Mouse (Mus musculus): ENCODE results near the gene Nxph3. TPM values are rescaled to one million over a fixed set of nuclear protein-coding genes. Genes with fewer than 3 reads are reported as not detected.
A peak's percentile ranks its signal among the peaks of the same experiment; 100 is the strongest.

Nxph3 gene
- polyA plus RNA-seq, 1 experiment, result 0.04 TPM

GRCm38 (mm10) chr11:95520456-95521072 is 6.2 kb upstream of the Nxph3 start:
- Histone ChIP-seq H3K27me3 (replicated peaks) (peaks cover 75% of the 10 kb centered on the region), H3K4me3 (replicated peaks) (peak overlapping the region; percentile 93), H3K4me1 (peaks cover 25% of the 10 kb centered on the region), H3K36me3 (replicated peaks; ENCODE audit: low read length) (no peaks in the 10 kb centered on the region), H3K9me3 (no peaks in the 10 kb centered on the region)
- TF ChIP-seq FLI1 (IDR thresholded peaks at IDR 0.05; ENCODE audit: low read length) (no peak), GATA1 (IDR thresholded peaks at IDR 0.05; ENCODE audit: borderline replicate concordance, low read length) (no peak)

- H3K4me3 ChIP-seq (replicated peaks), result no peak overlapping the region
- H3K4me1 ChIP-seq, result peaks cover 27% of the 10 kb centered on the region
- H3K36me3 ChIP-seq (replicated peaks; ENCODE audit: low read length), result no peaks in the 10 kb centered on the region
- H3K9me3 ChIP-seq, result no peaks in the 10 kb centered on the region
- TF ChIP-seq GATA1 (IDR thresholded peaks at IDR 0.05; ENCODE audit: borderline replicate concordance, low read length), result no peak
- H3K27me3 ChIP-seq (replicated peaks), result peaks cover 75% of the 10 kb centered on the region
These were observed 5.6 kb upstream of the Nxph3 start for GRCm38 (mm10) chr11:95519996-95520395.

- Histone ChIP-seq H3K36me3 (replicated peaks; ENCODE audit: low read length) (no peaks in the 10 kb centered on the region), H3K27me3 (replicated peaks) (peaks cover 76% of the 10 kb centered on the region), H3K4me1 (peaks cover 34% of the 10 kb centered on the region)
These were observed 4.9 kb upstream of the Nxph3 start for GRCm38 (mm10) chr11:95519299-95519698.

GRCm38 (mm10) chr11:95517162-95517561 is 2.8 kb upstream of the Nxph3 start:
- Histone ChIP-seq H3K27me3 (replicated peaks) (peaks cover 82% of the 10 kb centered on the region), H3K4me3 (replicated peaks) (no peak overlapping the region)
- TF ChIP-seq FLI1 (IDR thresholded peaks at IDR 0.05; ENCODE audit: low read length) (no peak), GATA1 (IDR thresholded peaks at IDR 0.05; ENCODE audit: borderline replicate concordance, low read length) (no peak)

More at GRCm38 (mm10) chr11:95519299-95519698, 4.9 kb upstream of the Nxph3 start:
- TF ChIP-seq GATA1 (IDR thresholded peaks at IDR 0.05; ENCODE audit: borderline replicate concordance, low read length) (no peak), FLI1 (IDR thresholded peaks at IDR 0.05; ENCODE audit: low read length) (no peak)
- Histone ChIP-seq H3K4me3 (replicated peaks) (no peak overlapping the region), H3K9me3 (no peaks in the 10 kb centered on the region)

GRCm38 (mm10) chr11:95516491-95516911 is 2.1 kb upstream of the Nxph3 start:
- TF ChIP-seq GATA1 (IDR thresholded peaks at IDR 0.05; ENCODE audit: borderline replicate concordance, low read length) (no peak), FLI1 (IDR thresholded peaks at IDR 0.05; ENCODE audit: low read length) (no peak)
- peaks cover 43% of the 10 kb centered on the region for H3K4me1 ChIP-seq
- no peaks in the 10 kb centered on the region for H3K36me3 ChIP-seq (replicated peaks; ENCODE audit: low read length)
- H3K4me3 ChIP-seq (replicated peaks), result no peak overlapping the region
- H3K27me3 ChIP-seq (replicated peaks), result peaks cover 82% of the 10 kb centered on the region
- H3K9me3 ChIP-seq, result no peaks in the 10 kb centered on the region

More at GRCm38 (mm10) chr11:95517162-95517561, 2.8 kb upstream of the Nxph3 start:
- H3K36me3 ChIP-seq (replicated peaks; ENCODE audit: low read length), result no peaks in the 10 kb centered on the region
- H3K4me1 ChIP-seq, result peaks cover 45% of the 10 kb centered on the region
- no peaks in the 10 kb centered on the region for H3K9me3 ChIP-seq

- peaks cover 87% of the 10 kb centered on the region for H3K27me3 ChIP-seq (replicated peaks)
- no peaks in the 10 kb centered on the region for H3K9me3 ChIP-seq
- TF ChIP-seq GATA1 (IDR thresholded peaks at IDR 0.05; ENCODE audit: borderline replicate concordance, low read length) (no peak), FLI1 (IDR thresholded peaks at IDR 0.05; ENCODE audit: low read length) (no peak)
- H3K36me3 ChIP-seq (replicated peaks; ENCODE audit: low read length), result no peaks in the 10 kb centered on the region
- H3K4me3 ChIP-seq (replicated peaks), result no peak overlapping the region
- H3K4me1 ChIP-seq, result peaks cover 34% of the 10 kb centered on the region
These were observed 1.3 kb upstream of the Nxph3 start for GRCm38 (mm10) chr11:95515376-95516323.

- TF ChIP-seq GATA1 (IDR thresholded peaks at IDR 0.05; ENCODE audit: borderline replicate concordance, low read length) (no peak), FLI1 (IDR thresholded peaks at IDR 0.05; ENCODE audit: low read length) (no peak)
These were observed 691 bp downstream of the Nxph3 start for GRCm38 (mm10) chr11:95513461-95514297.

GRCm38 (mm10) chr11:95512383-95512782 is 2.0 kb downstream of the Nxph3 start:
- H3K27me3 ChIP-seq (replicated peaks), result peaks cover 97% of the 10 kb centered on the region
- H3K4me1 ChIP-seq, result peaks cover 47% of the 10 kb centered on the region
- no peak overlapping the region for H3K4me3 ChIP-seq (replicated peaks)
- TF ChIP-seq GATA1 (IDR thresholded peaks at IDR 0.05; ENCODE audit: borderline replicate concordance, low read length) (no peak), FLI1 (IDR thresholded peaks at IDR 0.05; ENCODE audit: low read length) (no peak)
- H3K9me3 ChIP-seq, result no peaks in the 10 kb centered on the region
- no peaks in the 10 kb centered on the region for H3K36me3 ChIP-seq (replicated peaks; ENCODE audit: low read length)

More at GRCm38 (mm10) chr11:95513461-95514297, 691 bp downstream of the Nxph3 start:
- H3K4me3 ChIP-seq (replicated peaks), result peak overlapping the region; percentile 90
- H3K9me3 ChIP-seq, result no peaks in the 10 kb centered on the region
- H3K27me3 ChIP-seq (replicated peaks), result peaks cover 93% of the 10 kb centered on the region
- no peaks in the 10 kb centered on the region for H3K36me3 ChIP-seq (replicated peaks; ENCODE audit: low read length)
- H3K4me1 ChIP-seq, result peaks cover 40% of the 10 kb centered on the region

- H3K9me3 ChIP-seq, result no peaks in the 10 kb centered on the region
- H3K36me3 ChIP-seq (replicated peaks; ENCODE audit: low read length), result no peaks in the 10 kb centered on the region
- peaks cover 96% of the 10 kb centered on the region for H3K27me3 ChIP-seq (replicated peaks)
- peaks cover 51% of the 10 kb centered on the region for H3K4me1 ChIP-seq
- TF ChIP-seq FLI1 (IDR thresholded peaks at IDR 0.05; ENCODE audit: low read length), result no peak
- no peak for TF ChIP-seq GATA1 (IDR thresholded peaks at IDR 0.05; ENCODE audit: borderline replicate concordance, low read length)
- no peak overlapping the region for H3K4me3 ChIP-seq (replicated peaks)
These were observed 2.5 kb downstream of the Nxph3 start for GRCm38 (mm10) chr11:95511919-95512318.

All from megakaryocyte, embryonic 14.5 days (primary cell).